16 mouse cellular contexts compared by ENCODE assay signal in the genomic region with DNA sequence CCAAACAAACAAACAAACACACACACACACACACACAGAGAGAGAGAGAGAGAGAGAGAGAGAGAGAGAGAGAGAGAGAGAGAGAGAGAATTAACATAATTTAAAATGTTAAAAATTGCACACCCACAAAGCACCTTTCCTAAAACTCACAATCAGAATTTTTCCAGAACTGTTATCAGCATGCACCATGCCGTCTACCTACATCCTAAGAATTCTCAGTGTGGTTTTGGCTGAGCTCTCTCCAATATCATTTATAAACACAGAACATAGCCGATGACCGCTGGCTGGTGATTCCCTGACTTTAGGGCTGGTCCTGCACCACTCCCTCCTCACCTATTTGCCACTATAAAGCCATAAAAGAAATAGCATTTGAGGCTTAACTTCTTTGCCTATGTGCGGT.
"Had no signal": no experiment of that assay in that cellular context is flagged by ENCODE, and none has a peak within 500 bp of the region (broad histone marks: within the 10 kb centered on the region; RNA-seq: fewer than 3 reads in every experiment).

No protein-coding gene starts in this region.

- H3K27ac ChIP-seq: neural tube, embryonic 13.5 days; neural tube, embryonic 15.5 days; stomach, embryonic 15.5 days; stomach, postnatal 0 days had no signal

- H3K27me3 ChIP-seq: neural tube, embryonic 15.5 days; stomach, embryonic 15.5 days had no signal

- H3K9ac ChIP-seq: neural tube, embryonic 13.5 days; neural tube, embryonic 15.5 days; stomach, embryonic 15.5 days had no signal

- H3K4me1 ChIP-seq: stomach, embryonic 15.5 days had no signal

- DNase-seq: retina, postnatal 1 day; right cerebral cortex, adult 18-20 months; right cerebral cortex, postnatal 14 days; right cerebral cortex, postnatal 25 days; right cerebral cortex, postnatal 4 days; spleen, adult 18-20 months; thymus, adult 18-20 months; thymus, adult 2 months; thymus, postnatal 14 days; thymus, postnatal 25 days; thymus, postnatal 36 days; thymus, postnatal 4 days had no signal

- H3K4me3 ChIP-seq: neural tube, embryonic 13.5 days; neural tube, embryonic 15.5 days; stomach, embryonic 15.5 days had no signal

- H3K9me3 ChIP-seq: neural tube, embryonic 13.5 days; neural tube, embryonic 15.5 days; stomach, embryonic 15.5 days had no signal

- H3K36me3 ChIP-seq: neural tube, embryonic 13.5 days; neural tube, embryonic 15.5 days; stomach, embryonic 15.5 days had no signal
